Mouse (Mus musculus): ENCODE data around the gene Chml.

Gene Chml

GRCm38 (mm10) chr1:175668666-175669405, 23.9 kb downstream of the Chml start:
- intact Hi-C loops (cut with DNase I), result no loop called here

GRCm38 (mm10) chr1:175659900-175660299, 32.8 kb downstream of the Chml start:
- intact Hi-C loops (cut with DNase I), result no loop called here

DNA sequence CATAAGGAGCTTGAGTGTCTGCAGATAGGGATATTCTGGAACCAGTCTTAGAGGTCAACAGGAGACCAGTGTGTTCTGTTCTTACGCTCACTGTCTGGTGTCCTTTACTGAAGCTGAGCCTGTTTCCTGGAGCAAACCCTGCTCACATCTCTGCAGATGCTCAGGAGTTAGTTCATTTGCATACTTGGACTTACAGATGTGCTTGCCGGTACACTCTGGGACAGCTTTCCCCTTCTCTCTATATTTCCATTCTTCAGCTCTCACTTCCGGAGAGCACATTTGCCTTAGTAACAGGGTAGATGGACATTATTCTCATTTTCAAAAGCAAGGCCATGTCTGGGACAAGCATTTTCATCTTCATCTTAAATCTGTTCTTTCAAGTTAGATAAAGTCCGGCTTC, 44.1 kb downstream of the Chml start:
- intact Hi-C loops (cut with DNase I), result no loop called here

DNA sequence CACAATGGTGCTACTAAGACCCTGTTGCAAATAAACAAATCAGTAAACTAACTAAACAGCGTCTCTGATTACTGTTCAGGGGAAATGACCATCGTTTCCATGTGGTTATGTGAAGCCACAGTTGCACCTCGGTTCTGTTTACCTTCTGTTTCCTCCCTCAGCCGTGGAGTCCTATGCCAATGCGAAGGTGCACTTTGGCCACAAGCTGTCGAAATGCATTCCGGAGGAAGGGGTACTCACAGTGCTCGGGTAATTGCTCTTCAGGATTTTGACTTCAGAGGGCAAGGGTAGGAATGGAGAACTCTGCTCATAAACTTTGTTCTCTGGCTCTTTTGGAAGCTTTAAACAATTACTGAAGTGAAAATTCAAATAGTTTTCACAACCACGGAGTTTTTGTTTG, 45.7 kb downstream of the Chml start:
- intact Hi-C loops (cut with DNase I), result no loop called here

- intact Hi-C loops (cut with DNase I), result no loop called here
Observed at GRCm38 (mm10) chr1:175643496-175644265, 49.0 kb downstream of the Chml start.

DNA sequence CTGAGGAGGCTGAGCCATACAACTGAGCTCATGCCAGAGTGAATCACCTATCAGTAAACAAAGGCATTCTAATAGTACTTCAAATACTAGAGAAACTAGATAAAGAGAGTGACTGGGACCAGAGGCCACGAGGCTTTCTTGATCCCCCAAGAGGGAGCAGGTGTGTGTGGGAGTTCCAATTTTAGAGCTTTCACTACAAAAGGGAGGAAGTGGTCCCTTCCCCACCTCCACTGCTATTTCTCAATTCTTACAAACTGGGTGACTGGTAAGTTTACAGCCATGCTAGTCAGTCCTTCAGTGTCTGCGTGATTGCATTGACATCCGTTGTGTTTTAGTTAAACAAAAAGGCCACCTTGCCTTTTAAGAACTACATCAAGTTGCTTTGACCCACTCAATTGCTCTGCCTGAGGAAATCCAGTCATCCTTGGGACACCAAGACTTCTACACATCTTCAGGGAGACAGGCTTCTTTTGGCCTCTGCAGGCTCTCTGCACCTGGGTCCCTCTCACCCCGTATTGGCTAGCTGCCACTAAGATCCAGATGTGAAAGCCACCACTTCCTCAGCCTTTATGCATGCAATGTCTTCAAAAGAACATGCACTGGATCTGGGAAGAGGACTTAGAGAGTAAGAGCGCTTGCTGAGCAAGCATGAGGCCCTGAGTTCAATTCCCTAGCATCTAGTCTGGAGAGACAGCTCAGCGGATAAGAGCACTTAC, 52.1 kb downstream of the Chml start:
- intact Hi-C loops (cut with DNase I), result no loop called here

DNA sequence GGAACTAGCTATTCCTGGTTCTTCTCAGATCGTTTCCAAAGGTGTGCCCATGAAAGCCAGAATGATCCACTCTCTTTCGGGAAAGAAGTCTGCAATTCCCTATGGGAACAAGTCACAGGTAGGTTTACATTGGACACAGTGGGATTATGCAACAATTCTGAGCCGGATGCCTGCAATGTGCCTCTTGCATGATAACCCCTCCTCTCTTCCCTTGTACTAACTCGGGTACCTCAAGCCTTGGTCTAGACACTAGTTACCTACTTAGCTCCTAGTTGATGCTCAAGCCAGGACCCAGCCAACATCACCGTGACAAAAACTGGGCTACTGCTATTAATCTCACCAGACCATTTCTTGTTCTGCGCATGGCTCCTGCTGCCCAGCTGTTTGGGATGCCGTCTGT, 53.6 kb downstream of the Chml start:
- intact Hi-C loops (cut with DNase I), result loop anchor here (10.0 kb wide), 1 partner anchor 226 kb away; no protein-coding TSS in a partner anchor

- intact Hi-C loops (cut with DNase I), result loop anchor here (10.0 kb wide), 1 partner anchor 227 kb away; no protein-coding TSS in a partner anchor
Observed at GRCm38 (mm10) chr1:175637677-175638076, 55.0 kb downstream of the Chml start.

DNA sequence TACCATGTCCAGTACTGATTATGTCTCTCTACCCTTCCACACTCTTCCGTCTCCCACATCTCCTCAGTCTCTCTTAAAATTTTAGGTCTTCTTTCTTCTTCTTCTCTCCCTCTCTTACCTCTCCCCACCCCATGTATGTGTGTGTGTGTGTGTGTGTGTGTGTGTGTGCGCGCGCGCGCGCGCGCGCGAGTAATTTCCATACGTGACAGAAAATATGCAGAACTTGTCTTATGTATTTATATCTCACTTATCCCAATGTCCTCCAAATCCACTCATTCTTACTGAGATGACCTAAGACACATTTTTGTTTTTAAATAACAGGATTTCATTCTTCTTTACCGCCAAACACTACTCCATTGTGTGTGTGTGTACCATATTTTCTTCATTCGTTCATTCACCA, 60.2 kb downstream of the Chml start:
- intact Hi-C loops (cut with DNase I), result loop anchor here (10.0 kb wide), 1 partner anchor 232 kb away; no protein-coding TSS in a partner anchor
